ENCODE assay signal across 10 mouse cellular contexts in the genomic region with DNA sequence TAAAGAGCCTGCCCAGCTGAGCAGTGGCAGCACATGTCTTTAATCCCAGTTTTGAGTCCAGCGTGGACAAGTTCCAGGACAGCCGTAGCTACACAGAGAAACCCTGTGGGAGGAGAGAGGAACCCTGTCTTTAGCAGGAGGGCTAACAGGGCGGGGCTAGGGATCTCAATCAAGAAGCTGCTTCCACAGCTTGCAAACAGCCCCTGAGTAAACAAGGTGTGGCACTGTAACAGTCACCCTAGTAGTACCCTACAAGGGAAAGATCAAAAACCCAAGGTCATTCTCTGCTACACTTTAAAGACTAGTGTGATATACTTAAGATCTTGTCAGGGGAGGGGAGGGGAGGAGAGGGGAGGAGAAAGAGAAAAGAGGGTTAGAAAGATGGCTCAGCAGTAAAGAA. TPM values are rescaled to one million over a fixed set of nuclear protein-coding genes. Genes with fewer than 3 reads are reported as not detected.
DNase-seq lines count a peak whose midpoint lies in the region; ATAC-seq and TF ChIP-seq lines count a peak whose summit lies in the region.
"Had no signal": no experiment of that assay in that cellular context is flagged by ENCODE, and none has a peak within 500 bp of the region (broad histone marks: within the 10 kb centered on the region; RNA-seq: fewer than 3 reads in every experiment).

No protein-coding gene starts in this region.

- 6% methylated on average over 3 of the region's 3 CpGs for WGBS in bone marrow, adult 2 months
- 9% methylated on average over 3 of the region's 3 CpGs for WGBS in liver, embryonic 13.5 days (ENCODE audit: insufficient replicate concordance)
- WGBS in hindbrain, postnatal 0 days = 49% methylated on average over 3 of the region's 3 CpGs

- H3K4me1 ChIP-seq in bone marrow, adult 2 months (ENCODE audit: control insufficient read depth, insufficient read depth, low read length) = peaks cover 13% of the 10 kb centered on the region
- peaks cover 88% of the 10 kb centered on the region for H3K4me1 ChIP-seq in liver, embryonic 13.5 days (replicated peaks)
- peaks cover 15% of the 10 kb centered on the region for H3K4me1 ChIP-seq in hindbrain, postnatal 0 days (ENCODE audit: insufficient read depth, low read length)

- peak; percentile 49 for DNase-seq in lung, postnatal 36 days
- no peak for DNase-seq in lung, postnatal 4 days
- DNase-seq in liver, embryonic 13.5 days = peak; percentile 56
- DNase-seq in thymus, postnatal 10 days (ENCODE audit: low spot score in 2 of 2) = peak; percentile 23
- DNase-seq in urinary bladder, adult 2 months (ENCODE audit: low spot score) = no peak
- no peak for DNase-seq in layer of hippocampus, postnatal 36 days
- no peak for DNase-seq in hindbrain, postnatal 0 days (ENCODE audit: low spot score)
- DNase-seq: adrenal gland, postnatal 14 days had no signal

- peak overlapping the region; percentile 57 for H3K9ac ChIP-seq in liver, embryonic 13.5 days
- no peak overlapping the region for H3K9ac ChIP-seq in hindbrain, postnatal 0 days (replicated peaks; ENCODE audit: low read length)
- H3K9ac ChIP-seq: embryonic facial prominence, embryonic 12.5 days had no signal

- H3K27ac ChIP-seq in bone marrow, adult 2 months (ENCODE audit: control insufficient read depth, insufficient read depth, low read depth, low read length, poor library complexity) = peak overlapping the region; percentile 59
- H3K27ac ChIP-seq in liver, embryonic 13.5 days = peak overlapping the region; percentile 94
- no peak overlapping the region for H3K27ac ChIP-seq in hindbrain, postnatal 0 days
- H3K27ac ChIP-seq: embryonic facial prominence, embryonic 12.5 days had no signal

- no peak overlapping the region for H3K4me3 ChIP-seq in bone marrow, adult 2 months (replicated peaks; ENCODE audit: control insufficient read depth, low read depth, low read length)
- H3K4me3 ChIP-seq in liver, embryonic 13.5 days (replicated peaks) = peak overlapping the region; percentile 15
- no peak overlapping the region for H3K4me3 ChIP-seq in hindbrain, postnatal 0 days (ENCODE audit: low read length)
- H3K4me3 ChIP-seq: embryonic facial prominence, embryonic 12.5 days had no signal

- no peaks in the 10 kb centered on the region for H3K9me3 ChIP-seq in liver, embryonic 13.5 days (replicated peaks)
- H3K9me3 ChIP-seq in hindbrain, postnatal 0 days (ENCODE audit: low read length) = no peaks in the 10 kb centered on the region
- H3K9me3 ChIP-seq: embryonic facial prominence, embryonic 12.5 days had no signal

- H3K27me3 ChIP-seq in liver, embryonic 13.5 days = no peaks in the 10 kb centered on the region
- H3K27me3 ChIP-seq in hindbrain, postnatal 0 days (ENCODE audit: insufficient read depth, low read length) = no peaks in the 10 kb centered on the region
- H3K27me3 ChIP-seq: embryonic facial prominence, embryonic 12.5 days had no signal

- no peak for TF ChIP-seq POLR2A in bone marrow, adult 2 months (IDR thresholded peaks at IDR 0.05; ENCODE audit: borderline replicate concordance, control insufficient read depth, low read depth, low read length)

- TF ChIP-seq CTCF in bone marrow, adult 2 months (IDR thresholded peaks at IDR 0.05; ENCODE audit: control insufficient read depth, insufficient read depth, low read length) = no peak
- no peak for TF ChIP-seq CTCF in hindbrain, postnatal 0 days (IDR thresholded peaks at IDR 0.05; ENCODE audit: low read depth)

- H3K36me3 ChIP-seq in liver, embryonic 13.5 days = 0 out of 2 replicates have a peak, but pooled peaks cover 3% of the 10 kb centered on the region
- no peaks in the 10 kb centered on the region for H3K36me3 ChIP-seq in hindbrain, postnatal 0 days (ENCODE audit: insufficient read depth, low read length)
- H3K36me3 ChIP-seq: embryonic facial prominence, embryonic 12.5 days had no signal

- peak overlapping the region; percentile 51 for H3K4me2 ChIP-seq in liver, embryonic 13.5 days
- no peak overlapping the region for H3K4me2 ChIP-seq in hindbrain, postnatal 0 days (ENCODE audit: low read depth, low read length)
- H3K4me2 ChIP-seq: embryonic facial prominence, embryonic 12.5 days had no signal

- peak; percentile 89 for ATAC-seq in liver, embryonic 13.5 days (ENCODE audit: low read depth)
- no peak for ATAC-seq in hindbrain, postnatal 0 days

RNA-seq across cellular contexts. Expression of a gene that starts 5.1 kb away (rescaled TPM):
- 38.1 and 78.7 TPM in 2 replicates for polyA plus RNA-seq in bone marrow, adult 2 months (2011; ENCODE audit: insufficient read depth, insufficient read length, low replicate concordance, missing spikeins)
- 10.7 and 13.6 TPM in 2 replicates for polyA plus RNA-seq in liver, embryonic 13.5 days (2015; fragmentation: Nextera tagmentation; extraction: Ambion mirVana)
- polyA plus RNA-seq in urinary bladder, adult 2 months (2012; rRNA removed) = 37.9 and 57.1 TPM in 2 replicates
- total RNA-seq in layer of hippocampus, postnatal 36 days (2021) = 100 to 1,000 TPM; 164 to 171 TPM
- total RNA-seq in hindbrain, postnatal 0 days (2014; rRNA removed) = 89.9 and 96.6 TPM in 2 replicates
- polyA plus RNA-seq in hindbrain, postnatal 0 days (2015; fragmentation: Nextera tagmentation; extraction: Ambion mirVana) = 74.4 and 75.9 TPM in 2 replicates

RNA-seq across cellular contexts. Expression of a gene that starts 25.8 kb away (rescaled TPM):
- 66.1 and 74.6 TPM in 2 replicates for polyA plus RNA-seq in bone marrow, adult 2 months (2011; ENCODE audit: insufficient read depth, insufficient read length, low replicate concordance, missing spikeins)
- polyA plus RNA-seq in liver, embryonic 13.5 days (2015; fragmentation: Nextera tagmentation; extraction: Ambion mirVana) = 25.3 and 25.7 TPM in 2 replicates
- polyA plus RNA-seq in urinary bladder, adult 2 months (2012; rRNA removed) = 56.0 and 63.5 TPM in 2 replicates
- 10 to 100 TPM; 54.9 to 61.1 TPM for total RNA-seq in layer of hippocampus, postnatal 36 days (2021)
- total RNA-seq in hindbrain, postnatal 0 days (2014; rRNA removed) = 45.1 and 52.7 TPM in 2 replicates
- polyA plus RNA-seq in hindbrain, postnatal 0 days (2015; fragmentation: Nextera tagmentation; extraction: Ambion mirVana) = 49.7 and 51.6 TPM in 2 replicates

Comparison
In these comparisons a context has a peak if more than half of its experiments do, and no peak if none do; other contexts are left out.
1. DNase-seq: peak in lung, postnatal 36 days (single experiment), liver, embryonic 13.5 days (single experiment) and thymus, postnatal 10 days (2 of 2); none in lung, postnatal 4 days (0 of 2), urinary bladder, adult 2 months (single experiment), layer of hippocampus, postnatal 36 days (0 of 2) and hindbrain, postnatal 0 days (single experiment).